Mouse (Mus musculus) mouse trophoblast stem cell (cell line): Measurements from ENCODE around the gene Smap2.

Experiments
- in situ Hi-C, 2 experiments: fragments of 300-500 bp; cut with MseI, MboI; formaldehyde crosslinking; loops; 2 replicates in 1 of 2; 3 replicates in 1 of 2; pipeline ENCODE4 v1.15.1; 2025

Smap2 gene

DNA sequence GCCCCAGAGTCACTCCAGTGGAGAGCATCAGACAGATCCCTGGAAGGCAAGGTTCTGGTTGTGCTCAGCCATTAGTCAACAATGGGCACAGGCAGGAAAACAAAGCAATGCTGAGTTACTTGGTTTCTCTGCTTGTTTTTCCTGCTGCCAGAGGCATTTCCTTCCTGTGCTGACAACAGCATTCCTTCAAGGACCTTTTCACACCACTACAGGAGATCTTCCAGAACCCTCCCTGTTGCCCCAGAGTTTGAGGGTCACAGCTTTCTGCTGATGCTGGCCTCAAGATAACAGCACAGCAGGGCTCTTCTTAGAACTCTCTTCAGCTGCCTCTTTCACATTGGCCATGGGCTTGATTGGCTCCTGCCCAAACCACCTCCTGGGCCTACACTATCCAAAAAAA lies 4.9 kb upstream of the Smap2 start:
- in situ Hi-C loops = no loop called here

- in situ Hi-C loops = no loop called here
Measured at GRCm38 (mm10) chr4:121020040-121020790, 3.2 kb upstream of the Smap2 start.

DNA sequence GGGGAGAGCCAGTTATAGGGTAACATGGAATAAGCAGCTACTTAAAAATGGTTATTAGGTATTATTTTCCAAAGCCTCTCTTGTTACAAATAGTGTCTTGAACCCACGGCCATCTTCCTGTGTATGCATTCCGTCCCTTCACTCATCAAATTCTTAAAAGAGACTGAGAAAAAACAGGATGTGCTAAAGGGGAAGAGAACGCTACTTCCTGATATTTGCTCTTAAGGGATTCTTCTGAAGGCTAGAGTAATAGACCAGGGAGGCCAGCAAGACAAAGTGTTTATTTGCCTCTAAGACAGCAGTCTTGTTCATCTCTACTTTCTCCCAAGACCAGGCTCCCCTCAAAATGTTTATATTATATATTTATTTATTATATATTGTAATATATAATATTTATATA lies 1.2 kb upstream of the Smap2 start:
- in situ Hi-C loops = no loop called here

DNA sequence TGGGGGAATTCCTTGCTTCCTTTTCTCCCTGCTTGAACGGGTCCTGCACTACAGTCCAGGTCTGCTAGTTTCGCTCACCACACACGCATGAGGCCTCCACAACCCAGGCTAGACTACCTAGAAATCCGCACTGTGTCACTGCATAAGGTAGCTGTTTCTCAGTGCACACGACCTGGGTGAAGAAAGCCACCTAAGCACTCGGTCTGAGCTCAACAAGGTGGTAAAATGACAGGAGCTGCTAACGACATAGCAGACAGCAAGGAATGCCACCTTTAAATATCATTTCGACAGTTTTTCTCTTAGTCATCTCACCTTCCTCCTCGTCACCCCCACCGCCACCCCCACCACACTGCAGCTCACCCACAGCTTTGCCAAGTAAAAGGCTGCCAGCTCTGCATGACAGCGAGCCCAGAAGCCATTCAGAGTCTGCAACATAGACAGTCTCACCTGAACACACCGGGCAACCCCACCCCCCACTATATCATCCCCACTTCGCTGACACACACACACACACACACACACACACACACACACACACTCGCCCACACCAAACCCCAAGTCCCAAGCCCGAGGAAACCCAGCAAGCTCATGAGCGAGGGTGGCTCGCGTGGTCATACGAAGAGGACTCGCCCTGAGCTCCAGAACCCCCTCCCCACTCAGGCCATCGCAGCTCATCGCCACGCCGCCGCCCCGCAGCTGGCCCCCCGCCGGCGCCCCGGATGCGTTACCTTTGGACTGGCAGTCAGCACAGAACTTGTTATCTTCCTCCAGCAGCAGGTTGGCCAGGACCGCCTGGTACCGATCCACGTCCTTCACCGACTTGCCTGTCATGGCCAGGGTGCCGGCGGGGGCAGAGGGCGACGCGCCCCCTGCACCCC lies 787 bp downstream of the Smap2 start:
- in situ Hi-C loops = no loop called here

DNA sequence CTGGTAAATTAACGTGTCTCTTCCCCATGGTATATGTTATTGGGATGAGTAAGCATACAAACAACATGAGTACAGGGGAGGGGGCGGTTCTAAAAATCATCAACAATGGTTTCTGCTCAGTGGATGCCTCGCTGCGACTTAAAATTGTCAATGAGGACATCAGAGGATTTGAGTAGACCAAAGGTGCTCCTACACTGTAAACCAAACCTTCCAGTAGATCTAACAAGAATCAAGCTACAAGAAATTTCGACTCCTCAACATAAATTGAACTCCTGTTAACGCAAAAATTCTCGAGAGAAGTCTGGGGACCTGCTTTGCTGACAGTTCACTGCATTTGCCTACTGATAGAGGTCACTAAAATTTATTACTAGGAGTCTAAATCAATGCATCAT lies 1.8 kb downstream of the Smap2 start:
- in situ Hi-C loops = no loop called here

DNA sequence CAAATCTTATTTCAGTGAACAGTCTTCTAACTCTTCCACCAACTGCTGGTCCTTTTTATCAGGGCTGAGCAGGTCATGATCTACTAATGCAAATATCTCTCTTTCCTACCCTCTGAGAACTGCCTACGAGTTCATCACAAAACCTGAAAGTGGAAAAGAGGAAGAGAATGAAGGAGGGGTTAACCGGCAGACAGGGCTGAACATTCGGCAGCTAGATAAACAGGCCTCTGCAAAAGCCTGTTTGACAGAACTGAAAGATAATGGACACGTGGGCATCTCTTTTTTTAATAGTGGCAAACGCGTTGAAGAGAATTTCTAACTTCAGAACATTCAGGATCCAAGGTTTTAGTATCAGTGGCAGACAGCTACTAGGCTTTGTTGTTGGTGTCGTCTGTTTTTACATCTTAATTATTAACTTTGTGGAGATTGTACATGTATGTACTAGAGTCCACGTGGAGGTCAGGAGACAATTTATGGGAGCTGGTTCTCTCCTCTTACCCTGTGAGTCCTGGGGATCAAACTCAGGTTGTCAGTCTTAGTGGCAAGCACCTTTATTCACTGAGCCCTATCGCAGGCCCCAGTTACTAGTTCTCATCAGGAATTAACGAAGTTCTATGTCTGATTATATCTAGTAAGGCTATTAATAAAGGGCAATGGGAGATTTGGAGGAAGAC lies 2.3 kb downstream of the Smap2 start:
- in situ Hi-C loops = no loop called here

GRCm38 (mm10) chr4:121010770-121011549 lies 6.1 kb downstream of the Smap2 start:
- in situ Hi-C loops = no loop called here

- in situ Hi-C loops = no loop called here
Measured at GRCm38 (mm10) chr4:121009151-121009550, 7.9 kb downstream of the Smap2 start.

DNA sequence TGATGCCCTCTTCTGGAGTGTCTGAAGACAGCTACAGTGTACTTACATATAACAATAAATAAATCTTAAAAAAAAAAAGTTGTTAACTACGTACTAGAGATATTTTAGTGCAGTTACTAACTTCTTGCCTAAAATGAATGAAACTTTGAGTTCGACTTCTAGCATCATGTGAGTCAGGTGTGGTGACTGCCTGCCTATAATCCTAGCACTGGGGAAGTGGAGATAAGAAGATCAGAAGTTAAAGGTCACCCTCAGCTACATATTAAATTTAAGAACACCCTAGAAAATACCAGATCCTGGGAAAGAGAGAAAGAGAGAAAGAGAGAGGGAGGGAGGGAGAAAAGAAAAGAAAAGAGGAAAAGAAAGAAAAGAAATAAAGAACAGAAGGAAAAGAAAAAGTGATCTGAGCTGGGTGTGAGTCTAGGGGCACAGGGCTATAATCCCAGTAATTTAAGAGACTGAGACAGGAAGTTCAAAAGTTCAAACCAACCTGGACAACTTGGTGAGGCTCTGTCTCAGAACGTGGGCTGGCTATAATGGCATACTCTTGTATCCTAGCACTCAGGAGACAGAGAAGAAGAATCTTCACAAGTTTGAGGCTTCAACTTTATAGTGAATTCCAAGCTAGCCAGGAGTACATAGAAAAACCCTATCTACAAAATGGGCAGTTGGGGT lies 8.8 kb downstream of the Smap2 start:
- in situ Hi-C loops = no loop called here

- in situ Hi-C loops = no loop called here
Measured at GRCm38 (mm10) chr4:121007006-121007405, 10.0 kb downstream of the Smap2 start.

GRCm38 (mm10) chr4:121004679-121005078 lies 12.4 kb downstream of the Smap2 start:
- in situ Hi-C loops = no loop called here

DNA sequence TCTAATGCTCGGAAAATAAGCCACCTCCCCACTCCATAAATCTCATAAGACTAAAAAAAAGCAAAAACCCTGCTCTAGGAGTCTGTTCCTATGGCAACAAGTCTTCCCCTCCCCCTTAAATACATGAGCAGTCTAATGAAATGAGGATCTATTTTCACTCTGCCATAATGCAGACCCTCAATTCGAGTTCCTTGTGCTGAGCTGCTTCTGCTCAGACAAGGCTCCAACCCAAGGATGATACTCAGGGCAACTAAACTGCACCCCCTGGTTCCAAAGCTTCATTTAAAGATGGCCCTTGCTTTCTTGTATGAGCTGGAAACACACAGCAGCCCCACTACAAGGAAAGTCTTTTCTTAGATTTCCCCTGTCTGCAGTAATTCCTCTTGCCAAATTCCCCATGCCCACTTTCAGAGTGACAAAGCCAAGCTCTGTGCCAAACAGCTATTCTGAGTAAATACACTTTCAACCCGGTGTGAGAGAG lies 13.4 kb downstream of the Smap2 start:
- in situ Hi-C loops = no loop called here

GRCm38 (mm10) chr4:121002400-121003171 lies 14.5 kb downstream of the Smap2 start:
- in situ Hi-C loops = no loop called here

DNA sequence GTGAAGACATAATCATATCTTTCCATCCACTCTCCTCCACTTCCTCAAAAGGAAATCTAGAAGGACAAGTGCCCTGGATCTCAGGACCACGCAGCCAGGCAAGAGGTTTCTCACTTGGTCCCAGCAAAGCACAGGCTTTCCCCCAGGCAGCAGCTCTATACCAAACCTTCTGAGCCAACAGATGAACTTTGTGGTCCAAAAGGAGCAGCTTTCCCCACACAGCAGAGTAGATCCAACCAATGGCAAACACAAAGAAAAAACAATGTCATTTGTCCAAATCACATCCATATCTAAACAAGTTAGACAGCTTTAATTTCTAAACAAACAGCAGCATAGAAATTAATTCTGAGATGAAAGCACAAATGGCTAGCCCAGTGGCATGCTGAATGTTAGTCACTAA lies 15.4 kb downstream of the Smap2 start:
- in situ Hi-C loops = no loop called here

DNA sequence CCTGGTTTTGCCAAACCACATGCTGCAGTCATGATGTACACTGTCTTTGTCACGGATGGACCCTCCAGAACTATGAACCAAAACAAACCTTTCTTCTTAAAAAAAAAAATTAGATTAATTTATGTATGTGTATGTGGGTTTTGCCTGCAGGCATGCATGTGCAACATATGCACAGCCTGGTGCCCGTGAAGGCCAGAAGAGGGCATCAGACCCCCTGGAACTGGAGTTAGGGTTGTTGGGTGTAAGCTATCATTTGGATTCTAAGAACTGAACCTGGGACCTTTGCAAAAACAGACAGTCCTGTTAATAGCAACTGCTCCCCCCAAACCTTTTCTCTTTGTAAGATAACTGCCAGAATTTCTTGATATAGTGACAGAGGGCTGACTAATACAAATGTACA lies 16.0 kb downstream of the Smap2 start:
- in situ Hi-C loops = no loop called here

DNA sequence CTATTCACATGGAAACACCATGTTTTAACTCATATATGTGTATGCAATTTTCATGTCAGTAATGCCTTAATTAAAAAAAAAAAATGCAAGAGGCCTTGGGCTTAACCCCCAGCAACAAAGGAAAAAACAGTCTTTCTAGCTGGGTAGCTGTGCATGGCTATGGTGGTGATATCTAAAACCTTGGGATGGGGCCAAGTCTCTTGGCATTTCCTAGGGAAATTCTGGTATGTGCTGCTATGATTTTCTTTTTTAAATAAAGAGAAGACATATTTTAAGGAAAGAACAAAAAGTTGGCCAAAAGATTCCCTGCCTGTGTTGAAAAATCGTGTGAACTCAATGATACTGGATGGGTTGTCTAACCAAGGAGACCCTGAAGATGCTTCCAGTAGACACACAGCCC lies 21.1 kb downstream of the Smap2 start:
- in situ Hi-C loops = no loop called here

DNA sequence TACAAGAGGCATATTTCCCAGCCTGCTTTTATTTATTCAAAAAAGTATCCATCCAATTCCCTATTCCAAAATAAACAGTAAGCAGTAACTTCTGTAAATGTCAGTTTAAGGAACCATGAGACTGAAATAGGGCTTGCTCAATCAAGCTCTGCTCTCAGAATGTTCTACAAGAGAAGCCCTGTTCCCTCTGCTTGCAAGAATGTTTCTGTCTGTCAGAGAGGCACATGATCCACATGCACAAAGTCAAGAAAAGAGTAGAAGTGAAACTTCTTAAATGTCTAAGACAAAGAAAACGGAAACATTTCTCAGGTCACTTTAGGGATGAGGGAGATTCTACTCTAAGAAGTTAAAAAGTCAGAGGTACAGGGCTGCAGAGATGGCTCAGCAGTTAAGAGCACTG lies 24.0 kb downstream of the Smap2 start:
- in situ Hi-C loops = no loop called here

- in situ Hi-C loops = no loop called here
Measured at GRCm38 (mm10) chr4:120992284-120992683, 24.8 kb downstream of the Smap2 start.

GRCm38 (mm10) chr4:120987319-120987718 lies 29.7 kb downstream of the Smap2 start:
- in situ Hi-C loops = loop anchor here (5.0 kb wide), 1 partner anchor 45 kb away; no protein-coding TSS in a partner anchor

DNA sequence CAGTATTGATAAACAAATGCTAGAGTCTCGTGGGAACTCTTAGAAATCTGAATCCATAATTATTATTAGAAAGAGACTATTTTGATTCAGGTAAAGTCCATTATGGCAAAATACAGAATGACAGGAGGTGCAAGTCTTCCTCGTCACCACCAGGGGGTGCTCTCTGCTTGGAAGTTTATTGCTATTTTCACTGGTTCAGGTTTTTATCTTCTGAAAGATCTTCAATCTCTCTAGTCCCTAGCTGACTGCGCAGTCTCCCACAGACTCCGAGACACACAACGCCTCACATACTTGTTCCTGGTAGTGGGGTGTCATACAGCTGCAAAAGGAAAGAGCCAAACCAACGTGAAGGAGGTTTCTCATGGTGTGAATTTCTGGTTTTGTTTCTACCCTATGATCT lies 30.6 kb downstream of the Smap2 start:
- in situ Hi-C loops = loop anchor here (5.0 kb wide), 1 partner anchor 46 kb away; no protein-coding TSS in a partner anchor
